In genomic region chr10:125498347-125498746, GRCm38 (mm10) we compare ENCODE assay signal across 14 mouse cellular contexts.
A peak's percentile ranks its signal among the peaks of the same experiment; 100 is the strongest.
DNase-seq lines count a peak whose midpoint lies in the region; ATAC-seq and TF ChIP-seq lines count a peak whose summit lies in the region.
"Had no signal": no experiment of that assay in that cellular context is flagged by ENCODE, and none has a peak within 500 bp of the region (broad histone marks: within the 10 kb centered on the region; RNA-seq: fewer than 3 reads in every experiment).

No protein-coding gene starts in this region.

- no peaks in the 10 kb centered on the region for H3K4me1 ChIP-seq in cerebellum, adult 2 months (ENCODE audit: control insufficient read depth, insufficient read depth, low read length)
- no peaks in the 10 kb centered on the region for H3K4me1 ChIP-seq in heart, postnatal 0 days (ENCODE audit: control insufficient read depth, insufficient read depth)
- H3K4me1 ChIP-seq in limb, embryonic 14.5 days (ENCODE audit: control insufficient read depth, insufficient read depth, low read length), result no peaks in the 10 kb centered on the region
- H3K4me1 ChIP-seq in limb, embryonic 10.5 days, result no peaks in the 10 kb centered on the region
- H3K4me1 ChIP-seq: forebrain, embryonic 15.5 days; lung, embryonic 15.5 days had no signal

- ATAC-seq in heart, postnatal 0 days (ENCODE audit: insufficient read depth, low read depth), result no peak
- ATAC-seq in limb, embryonic 14.5 days (ENCODE audit: low FRiP score, low read depth), result no peak
- ATAC-seq in megakaryocyte progenitor cell, adult 5-6 weeks (replicated peaks; ENCODE audit: poor library complexity), result peak; percentile 50; the same call in 1 of the 2 replicates
- ATAC-seq in CD4-positive, CD25-positive, alpha-beta regulatory T cell, adult 4 months, result no peak
- ATAC-seq: forebrain, embryonic 15.5 days; intestine, embryonic 16.5 days had no signal

- no peak for DNase-seq in cerebellum, adult 2 months
- no peak for DNase-seq in cerebellum, adult 11-12 months
- DNase-seq in heart, postnatal 0 days (ENCODE audit: low spot score), result peak; percentile 43
- DNase-seq in heart, adult 9 months (ENCODE audit: low spot score in 2 of 2), result no peak
- DNase-seq in limb, embryonic 14.5 days (ENCODE audit: low spot score), result peak; percentile 28
- no peak for DNase-seq in limb, embryonic 10.5 days (ENCODE audit: low spot score)
- DNase-seq: adrenal gland, postnatal 10 days; spleen, adult 18-20 months had no signal

- TF ChIP-seq POLR2A in cerebellum, adult 2 months (IDR thresholded peaks at IDR 0.05; ENCODE audit: borderline replicate concordance, insufficient read depth, low read length), result no peak
- no peak for TF ChIP-seq POLR2A in limb, embryonic 14.5 days (IDR thresholded peaks at IDR 0.05; ENCODE audit: borderline replicate concordance, extremely low read depth, insufficient read depth, insufficient read length)

- no peaks in the 10 kb centered on the region for H3K9me3 ChIP-seq in heart, postnatal 0 days (replicated peaks; ENCODE audit: control insufficient read depth, low read length)
- H3K9me3 ChIP-seq in limb, embryonic 14.5 days (ENCODE audit: control insufficient read depth, low read length), result no peaks in the 10 kb centered on the region
- no peaks in the 10 kb centered on the region for H3K9me3 ChIP-seq in limb, embryonic 10.5 days (replicated peaks)
- H3K9me3 ChIP-seq: forebrain, embryonic 15.5 days; lung, embryonic 15.5 days had no signal

- H3K27ac ChIP-seq in cerebellum, adult 2 months (ENCODE audit: insufficient read depth, low read length), result no peak overlapping the region
- no peak overlapping the region for H3K27ac ChIP-seq in heart, postnatal 0 days (ENCODE audit: low read depth)
- H3K27ac ChIP-seq in limb, embryonic 14.5 days (replicated peaks; ENCODE audit: low read depth, low read length), result no peak overlapping the region
- no peak overlapping the region for H3K27ac ChIP-seq in limb, embryonic 10.5 days
- H3K27ac ChIP-seq: forebrain, embryonic 15.5 days; lung, embryonic 15.5 days had no signal

- TF ChIP-seq CTCF in cerebellum, adult 2 months (IDR thresholded peaks at IDR 0.05; ENCODE audit: borderline replicate concordance, insufficient read depth, low read depth, low read length), result peak; percentile 23; the same call in 1 of the 2 replicates
- peak; percentile 52 for TF ChIP-seq CTCF in heart, postnatal 0 days (IDR thresholded peaks at IDR 0.05; ENCODE audit: low read depth)

- TF ChIP-seq EP300 in heart, postnatal 0 days (IDR thresholded peaks at IDR 0.05; ENCODE audit: low read depth), result no peak

- 25% methylated on average over 1 of the region's 1 CpGs for WGBS in cerebellum, adult 2 months
- WGBS in heart, postnatal 0 days, result 29% methylated on average over 1 of the region's 1 CpGs
- WGBS in limb, embryonic 14.5 days, result 21% methylated on average over 1 of the region's 1 CpGs
- WGBS in limb, embryonic 10.5 days, result 33% methylated on average over 1 of the region's 1 CpGs

- H3K36me3 ChIP-seq in heart, postnatal 0 days (replicated peaks; ENCODE audit: control insufficient read depth, insufficient read depth, low read length), result no peaks in the 10 kb centered on the region
- H3K36me3 ChIP-seq in limb, embryonic 14.5 days (ENCODE audit: control insufficient read depth, insufficient read depth, low read length), result no peaks in the 10 kb centered on the region
- H3K36me3 ChIP-seq in limb, embryonic 10.5 days, result no peaks in the 10 kb centered on the region
- H3K36me3 ChIP-seq: forebrain, embryonic 15.5 days; lung, embryonic 15.5 days had no signal

- H3K9ac ChIP-seq in heart, postnatal 0 days (replicated peaks; ENCODE audit: low read depth, low read length), result no peak overlapping the region
- no peak overlapping the region for H3K9ac ChIP-seq in limb, embryonic 14.5 days (ENCODE audit: low read depth, low read length, severe bottlenecking)
- H3K9ac ChIP-seq: forebrain, embryonic 15.5 days; lung, embryonic 15.5 days had no signal

- no peaks in the 10 kb centered on the region for H3K27me3 ChIP-seq in cerebellum, adult 2 months (ENCODE audit: control insufficient read depth, insufficient read depth, low read length)
- no peaks in the 10 kb centered on the region for H3K27me3 ChIP-seq in heart, postnatal 0 days (ENCODE audit: control insufficient read depth, insufficient read depth, low read length)
- H3K27me3 ChIP-seq in limb, embryonic 14.5 days (ENCODE audit: control insufficient read depth, insufficient read depth, low read length), result no peaks in the 10 kb centered on the region
- H3K27me3 ChIP-seq in limb, embryonic 10.5 days (ENCODE audit: low read depth, poor library complexity, severe bottlenecking), result no peaks in the 10 kb centered on the region
- H3K27me3 ChIP-seq: forebrain, embryonic 15.5 days; lung, embryonic 15.5 days had no signal

- H3K4me2 ChIP-seq in heart, postnatal 0 days (ENCODE audit: low read depth, low read length), result no peak overlapping the region
- H3K4me2 ChIP-seq in limb, embryonic 14.5 days (replicated peaks; ENCODE audit: low read depth, low read length, severe bottlenecking), result no peak overlapping the region
- H3K4me2 ChIP-seq: forebrain, embryonic 15.5 days; lung, embryonic 15.5 days; midbrain, embryonic 11.5 days had no signal

- H3K4me3 ChIP-seq in cerebellum, adult 2 months (replicated peaks; ENCODE audit: insufficient read depth, low read depth, low read length), result no peak overlapping the region
- H3K4me3 ChIP-seq in heart, postnatal 0 days (ENCODE audit: low read depth, low read length), result no peak overlapping the region
- no peak overlapping the region for H3K4me3 ChIP-seq in limb, embryonic 14.5 days (replicated peaks; ENCODE audit: low read length)
- no peak overlapping the region for H3K4me3 ChIP-seq in limb, embryonic 10.5 days
- H3K4me3 ChIP-seq: forebrain, embryonic 15.5 days; lung, embryonic 15.5 days had no signal

Comparison
In these comparisons a context has a peak if more than half of its experiments do, and no peak if none do; other contexts are left out.
1. DNase-seq: peak in heart, postnatal 0 days (single experiment) and limb, embryonic 14.5 days (single experiment); none in cerebellum, adult 2 months (0 of 2), cerebellum, adult 11-12 months (single experiment), heart, adult 9 months (0 of 2) and limb, embryonic 10.5 days (single experiment).